ENCODE assay signal across 20 mouse cellular contexts in the genomic region with DNA sequence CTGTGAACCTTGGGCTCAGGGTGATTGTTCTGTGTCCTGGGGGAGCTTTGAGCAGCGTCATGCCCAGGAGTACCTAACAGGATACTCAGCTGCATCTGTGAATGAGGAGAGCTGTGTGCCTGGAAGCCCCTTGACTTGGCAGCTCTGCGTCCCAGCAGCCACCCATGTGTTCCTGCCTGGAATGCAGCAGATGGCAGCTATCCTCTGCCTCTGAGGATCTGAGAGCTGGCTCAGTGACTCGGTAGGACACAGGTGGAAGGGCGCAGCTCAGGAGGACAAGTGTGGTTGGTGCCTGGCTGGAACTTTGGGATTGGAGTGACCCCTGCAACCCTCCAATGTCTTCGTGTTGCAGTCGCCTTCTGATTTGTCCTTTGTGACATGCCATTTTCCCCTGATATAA.
DNase-seq lines count a peak whose midpoint lies in the region; ATAC-seq and TF ChIP-seq lines count a peak whose summit lies in the region.
"Had no signal": no experiment of that assay in that cellular context is flagged by ENCODE, and none has a peak within 500 bp of the region (broad histone marks: within the 10 kb centered on the region; RNA-seq: fewer than 3 reads in every experiment).

No protein-coding gene starts in this region.

- intact Hi-C loops in left cerebral cortex, postnatal 4 days (cut with DNase I): loop anchor here (10.0 kb wide), 1 partner anchor 87 kb away; no protein-coding TSS in a partner anchor

- TF ChIP-seq POLR2A in brain, embryonic 14.5 days (IDR thresholded peaks at IDR 0.05; ENCODE audit: borderline replicate concordance, extremely low read depth, insufficient read depth, insufficient read length, poor library complexity, severe bottlenecking): no peak

- peak; percentile 35; the same call in 1 of the 2 replicates for ATAC-seq in frontal cortex, adult (ENCODE audit: low TSS enrichment)
- no peak for ATAC-seq in monocyte, adult 5-6 weeks (replicated peaks; ENCODE audit: insufficient number of reproducible peaks, low FRiP score, low TSS enrichment, poor library complexity, severe bottlenecking)
- ATAC-seq: CD4-positive, CD25-positive, alpha-beta regulatory T cell, adult 4 months; forebrain, embryonic 15.5 days; hindbrain, embryonic 16.5 days; intestine, embryonic 15.5 days had no signal

- peak; percentile 50 to 61 for DNase-seq in cerebellum, postnatal 10 days
- no peak for DNase-seq in cerebellum, adult 9-10 months
- DNase-seq in frontal cortex, postnatal 36 days (ENCODE audit: low spot score in 2 of 2): no peak
- peak; percentile 41 for DNase-seq in left cerebral cortex, postnatal 4 days
- no peak for DNase-seq in left cerebral cortex, adult 11 months (ENCODE audit: low spot score)
- peak; percentile 39 for DNase-seq in brain, embryonic 14.5 days (ENCODE audit: low read depth)
- DNase-seq: adrenal gland, adult 2 months; adrenal gland, postnatal 14 days; embryo, embryonic 11 days; gastrocnemius, adult 2 months; gastrocnemius, postnatal 14 days; heart, adult 18-20 months; kidney, adult 11 months; kidney, adult 8-10 months had no signal

- no peak for TF ChIP-seq CTCF in brain, embryonic 14.5 days (IDR thresholded peaks at IDR 0.05; ENCODE audit: borderline replicate concordance, extremely low read depth, insufficient read depth, insufficient read length)

Comparison
In these comparisons a context has a peak if more than half of its experiments do, and no peak if none do; other contexts are left out.
1. DNase-seq: peak in cerebellum, postnatal 10 days (2 of 2), left cerebral cortex, postnatal 4 days (single experiment) and brain, embryonic 14.5 days (single experiment); none in cerebellum, adult 9-10 months (single experiment), frontal cortex, postnatal 36 days (0 of 2) and left cerebral cortex, adult 11 months (single experiment).